Mouse (Mus musculus) c-Kit-positive CD71-positive TER-119-positive erythroid progenitor cells, embryonic 14.5 days (primary cell): ENCODE measurements around the gene Rnf157.
"Not testable (repeated sequence)": the region's sequence is repeated elsewhere in the genome, so short reads cannot be mapped to it uniquely, and the experiment has no call there.

Experiments used
- DNase-seq: peaks from one replicate; pipeline ENCODE4 v3.0.0-alpha.2; 2013; ENCODE audit warnings: low spot score

Rnf157 gene

DNA sequence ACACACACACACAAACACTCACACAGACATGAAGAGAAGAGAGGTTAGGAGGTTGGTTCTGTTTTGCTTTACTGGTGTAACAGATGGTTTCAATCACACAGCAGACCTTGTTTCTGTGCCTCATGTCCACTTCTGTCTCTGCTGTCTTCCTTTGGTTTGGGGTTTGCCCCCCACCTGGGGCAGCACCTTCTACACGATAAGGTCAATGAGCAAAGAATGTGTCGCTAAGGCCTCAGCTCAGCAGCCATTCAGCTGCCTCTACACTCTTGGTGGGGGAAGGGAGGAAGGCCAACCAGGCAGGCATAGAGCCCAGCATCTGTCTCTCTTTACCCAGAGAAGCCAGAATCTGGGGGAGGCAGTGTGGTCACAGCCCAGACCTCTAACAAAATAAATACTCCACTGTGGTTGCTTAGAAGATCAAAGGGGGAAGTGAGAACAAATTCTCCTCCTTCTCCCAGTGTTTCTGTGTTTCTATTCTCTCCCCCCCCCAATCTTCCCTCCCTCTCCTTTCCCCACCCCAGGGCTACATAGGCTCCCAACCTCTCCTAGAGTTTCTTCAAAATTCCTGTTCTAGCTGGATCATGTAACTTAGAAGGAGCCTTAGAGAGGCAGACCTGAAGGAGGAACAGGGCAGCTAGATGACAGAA, 5.5 kb upstream of the Rnf157 start:
- no peak for DNase-seq

DNA sequence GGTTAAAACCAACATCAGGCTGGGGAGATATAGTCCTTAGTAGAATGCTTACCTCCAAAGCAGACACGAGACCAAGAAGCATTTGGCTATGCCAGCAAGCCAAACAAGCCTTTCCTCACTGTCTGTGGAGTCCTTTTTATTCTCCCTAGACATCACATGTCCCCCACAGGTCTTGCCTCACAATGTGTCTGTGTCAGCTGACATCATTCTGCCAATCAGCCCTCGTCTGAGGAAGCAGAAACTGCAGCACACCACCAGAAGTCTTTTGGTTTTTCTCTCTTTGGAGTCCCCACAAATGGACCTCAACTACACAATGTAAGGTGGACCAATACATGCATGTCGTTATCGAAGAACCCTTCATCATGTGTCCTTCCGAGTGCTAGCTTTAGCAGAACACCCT, 4.2 kb upstream of the Rnf157 start:
- DNase-seq, result no peak

DNA sequence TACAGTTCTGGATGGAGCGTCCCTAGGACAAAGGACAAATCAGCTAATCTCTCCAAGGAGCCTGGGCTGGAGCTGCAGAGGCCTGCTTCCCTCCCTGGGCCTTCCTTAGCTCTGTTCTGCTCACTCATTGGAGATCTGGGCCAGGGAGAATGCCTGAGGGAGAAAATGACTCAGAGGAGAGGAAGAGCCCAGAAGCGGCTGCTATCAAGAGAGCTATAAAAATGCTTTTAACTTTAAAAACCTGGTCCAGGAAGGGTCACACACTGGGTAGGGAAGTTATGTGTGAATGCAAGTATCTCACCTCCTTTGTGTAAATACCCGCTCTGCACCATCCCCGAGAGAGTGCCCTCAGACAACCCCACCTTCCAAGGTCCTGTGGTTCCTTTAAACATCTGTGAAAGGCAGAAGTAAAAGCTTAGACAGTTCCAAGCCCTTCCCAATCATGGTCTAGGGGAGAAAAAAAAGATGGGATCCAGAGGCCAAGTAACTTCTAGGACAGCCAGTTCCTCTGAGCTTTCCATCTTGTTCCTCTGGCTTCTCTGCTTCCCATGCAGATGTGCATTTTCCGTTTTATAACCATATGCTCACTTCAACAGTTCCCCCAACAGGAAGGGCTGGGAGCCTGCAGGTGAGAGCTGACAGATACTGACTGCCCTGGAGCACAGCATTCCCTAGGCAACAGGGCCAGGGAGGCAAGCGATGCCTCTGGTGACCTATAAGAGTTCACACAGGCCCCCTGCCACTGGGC, 3.5 kb upstream of the Rnf157 start:
- DNase-seq, result no peak

DNA sequence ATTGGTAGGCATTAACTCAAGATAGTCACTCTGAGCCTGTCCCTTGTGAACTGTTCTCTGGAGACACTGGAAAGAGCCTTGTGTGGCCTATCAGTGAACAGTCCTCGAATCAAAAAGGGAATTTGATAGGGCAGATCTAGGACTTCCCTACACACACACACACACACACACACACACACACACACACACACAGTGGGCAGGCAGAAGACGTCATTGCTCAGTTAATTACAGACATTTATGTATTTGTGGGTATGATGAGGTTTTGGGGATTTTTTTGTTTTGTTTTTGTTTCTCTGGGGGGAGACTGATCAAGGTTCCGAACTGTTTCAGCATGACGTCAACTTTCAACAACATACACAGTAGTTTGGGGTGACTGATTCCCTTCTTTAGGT, 795 bp upstream of the Rnf157 start:
- DNase-seq, result no peak

DNA sequence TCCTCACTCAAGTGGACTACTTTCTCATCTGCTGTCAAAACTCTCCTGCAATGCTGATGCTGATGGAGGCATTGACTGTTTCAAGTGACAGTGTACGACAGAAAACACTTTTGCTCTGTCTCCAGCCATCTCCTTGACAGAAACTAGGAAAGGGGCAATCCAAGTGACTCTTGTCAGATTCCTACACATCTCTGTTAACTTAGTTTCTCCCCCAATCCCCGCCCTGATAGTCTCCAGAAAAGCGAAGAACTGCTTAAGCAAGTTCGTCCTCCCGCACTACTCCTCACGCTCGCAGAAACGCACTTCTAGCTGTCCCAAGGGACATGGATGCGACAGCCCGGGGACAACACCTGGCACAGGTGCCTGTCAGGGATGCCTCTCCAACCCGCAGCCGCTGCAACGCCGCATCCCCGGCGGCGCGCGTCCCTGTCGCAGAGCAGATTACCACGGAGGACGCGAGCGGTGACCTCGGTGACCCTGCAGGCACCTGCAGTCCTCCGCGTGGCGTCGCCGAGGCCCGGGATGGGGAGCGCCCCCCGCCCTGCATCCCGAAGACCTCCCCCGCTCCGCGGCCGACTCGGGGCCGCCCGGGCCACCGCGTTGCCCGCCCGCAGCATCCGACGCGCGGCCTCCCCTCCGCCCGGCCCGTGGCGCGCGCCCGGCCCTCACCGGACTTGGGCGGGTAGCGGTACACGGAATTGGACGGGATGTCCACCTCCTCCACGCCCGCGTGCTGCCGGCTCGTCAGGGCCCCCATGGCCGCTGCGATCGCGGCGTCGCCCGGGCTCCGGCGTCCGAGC, 604 bp downstream of the Rnf157 start:
- DNase-seq, result no peak

DNA sequence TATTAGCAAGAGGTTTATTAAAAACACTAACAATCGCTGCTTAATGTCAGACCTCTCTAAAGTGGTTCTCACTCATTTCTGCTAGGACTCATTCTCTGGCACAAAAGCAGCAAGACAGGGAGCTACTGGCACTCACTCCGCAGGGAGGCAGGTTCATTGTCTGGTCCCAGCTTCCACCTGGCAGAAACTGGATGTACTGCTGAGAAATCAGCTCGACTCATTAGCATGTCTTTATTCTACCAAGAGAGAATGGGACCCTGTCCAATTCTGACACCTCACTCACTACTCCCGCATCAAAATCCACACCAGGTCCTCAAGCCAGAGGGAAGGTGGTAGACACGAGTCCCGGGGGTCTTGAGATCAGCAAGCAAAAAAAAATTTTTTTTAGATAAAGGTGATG, 1.2 kb downstream of the Rnf157 start:
- DNase-seq, result no peak

DNA sequence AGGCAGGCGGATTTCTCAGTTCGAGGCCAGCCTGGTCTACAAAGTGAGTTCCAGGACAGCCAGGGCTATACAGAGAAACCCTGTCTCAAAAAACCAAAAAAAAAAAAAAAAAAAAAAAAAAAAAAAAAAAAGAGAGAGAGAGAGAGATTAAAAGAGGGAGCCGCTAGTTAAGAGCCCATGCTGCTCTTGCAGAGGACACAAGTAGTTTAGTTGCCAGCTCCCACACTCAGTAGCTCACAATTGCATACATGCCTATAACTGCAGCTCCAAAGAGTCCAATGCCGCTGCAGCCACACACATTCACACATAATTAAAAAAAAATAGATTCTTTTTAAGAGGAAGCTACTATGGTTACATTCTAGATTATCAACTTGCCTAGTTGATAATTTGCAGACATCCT, 2.4 kb downstream of the Rnf157 start:
- not testable (repeated sequence) for DNase-seq

DNA sequence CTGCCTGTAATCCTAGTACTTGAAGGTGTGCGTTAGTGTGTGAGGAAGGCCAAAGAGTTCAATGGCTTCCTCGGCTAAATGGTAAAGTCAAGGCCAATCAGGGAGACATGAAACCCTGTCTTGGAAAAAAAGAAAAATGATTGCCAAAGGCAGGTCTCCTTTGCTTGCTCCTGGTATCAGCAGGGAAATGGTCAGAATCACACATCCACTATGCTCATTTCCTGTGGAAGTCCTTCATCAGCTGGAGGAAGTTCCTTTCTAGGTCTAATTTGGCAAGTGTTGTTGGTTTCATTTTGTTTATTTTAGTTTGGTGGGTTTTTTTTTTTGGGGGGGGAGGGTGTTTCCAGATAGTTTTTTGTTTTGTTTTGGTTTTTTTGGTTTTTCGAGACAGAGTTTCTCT, 3.8 kb downstream of the Rnf157 start:
- DNase-seq, result no peak

DNA sequence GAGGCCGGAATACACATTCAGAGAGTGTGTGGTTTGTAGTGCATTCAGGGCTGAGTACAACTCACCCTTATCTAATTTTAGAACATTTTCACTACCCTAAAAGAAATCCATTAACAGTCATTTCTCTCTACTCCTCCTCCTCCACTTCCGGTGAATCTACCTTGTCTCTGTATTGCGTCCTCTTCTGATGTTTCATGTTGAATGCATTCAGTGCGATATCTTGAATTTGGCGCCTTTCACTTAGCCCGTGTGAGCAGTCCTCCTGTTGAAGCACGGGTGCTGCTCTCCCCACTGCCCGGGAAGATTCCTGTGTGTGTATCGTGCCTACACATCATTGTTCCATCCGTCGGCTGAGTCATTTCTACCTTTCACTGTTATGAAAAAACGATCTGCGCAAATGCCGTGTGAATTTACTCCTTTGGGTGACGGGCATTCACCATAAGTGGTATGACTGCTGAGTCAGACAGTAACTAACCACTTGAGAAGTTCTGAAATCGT, 6.6 kb downstream of the Rnf157 start:
- DNase-seq, result no peak

DNA sequence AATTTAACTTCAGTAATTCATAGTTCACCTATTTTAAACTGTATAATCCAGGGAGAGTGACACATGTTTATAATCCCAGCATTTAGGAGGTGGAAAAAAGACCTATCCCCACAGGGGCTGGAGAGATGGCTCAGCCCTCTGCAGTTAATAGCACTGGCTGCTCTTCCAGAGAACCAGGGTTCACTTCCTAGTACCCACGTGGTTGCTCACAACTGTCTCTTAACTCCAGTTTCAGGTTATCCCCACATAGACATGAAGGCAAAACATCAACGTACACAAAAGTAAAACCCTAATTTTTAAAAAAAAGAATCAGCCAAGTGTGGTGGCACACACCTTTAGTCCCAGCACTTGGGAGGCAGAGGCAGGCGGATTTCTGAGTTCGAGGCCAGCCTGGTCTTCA, 7.2 kb downstream of the Rnf157 start:
- no peak for DNase-seq

DNA sequence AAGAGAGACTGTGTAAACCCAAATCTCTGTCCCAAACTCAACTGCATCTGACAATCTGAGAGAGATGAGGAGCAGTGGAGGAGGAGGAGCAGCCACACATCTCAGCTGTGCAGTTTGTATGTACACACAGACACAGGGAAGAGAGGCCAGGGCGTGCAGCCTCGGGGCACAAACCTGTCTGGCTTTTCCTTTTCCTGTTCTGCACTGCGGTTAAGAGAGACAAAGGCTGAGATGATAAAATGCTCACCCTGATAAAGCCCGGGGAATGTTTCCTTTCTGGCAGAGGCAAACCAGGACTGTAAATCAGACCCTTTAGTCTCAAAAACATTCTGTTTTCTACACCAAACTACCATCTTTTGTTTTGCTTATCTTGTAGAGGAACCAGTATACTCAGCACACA, 12.3 kb downstream of the Rnf157 start:
- DNase-seq, result no peak

DNA sequence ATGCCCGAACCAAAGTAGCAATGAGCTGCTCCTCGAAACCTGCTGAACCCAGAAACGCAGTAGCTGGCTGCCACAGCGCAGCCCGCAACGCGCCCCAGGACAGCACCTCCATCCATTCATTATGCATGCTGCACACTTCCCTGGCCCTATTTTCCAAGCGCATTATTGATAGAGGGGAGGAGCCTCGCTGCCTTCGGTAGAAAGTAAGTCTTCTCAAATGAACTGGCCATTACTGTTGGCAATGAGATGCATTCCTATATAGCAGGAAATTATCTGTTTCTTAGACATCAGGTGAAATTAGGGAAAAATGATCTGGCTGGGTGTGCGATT, 14.5 kb downstream of the Rnf157 start:
- DNase-seq, result no peak

DNA sequence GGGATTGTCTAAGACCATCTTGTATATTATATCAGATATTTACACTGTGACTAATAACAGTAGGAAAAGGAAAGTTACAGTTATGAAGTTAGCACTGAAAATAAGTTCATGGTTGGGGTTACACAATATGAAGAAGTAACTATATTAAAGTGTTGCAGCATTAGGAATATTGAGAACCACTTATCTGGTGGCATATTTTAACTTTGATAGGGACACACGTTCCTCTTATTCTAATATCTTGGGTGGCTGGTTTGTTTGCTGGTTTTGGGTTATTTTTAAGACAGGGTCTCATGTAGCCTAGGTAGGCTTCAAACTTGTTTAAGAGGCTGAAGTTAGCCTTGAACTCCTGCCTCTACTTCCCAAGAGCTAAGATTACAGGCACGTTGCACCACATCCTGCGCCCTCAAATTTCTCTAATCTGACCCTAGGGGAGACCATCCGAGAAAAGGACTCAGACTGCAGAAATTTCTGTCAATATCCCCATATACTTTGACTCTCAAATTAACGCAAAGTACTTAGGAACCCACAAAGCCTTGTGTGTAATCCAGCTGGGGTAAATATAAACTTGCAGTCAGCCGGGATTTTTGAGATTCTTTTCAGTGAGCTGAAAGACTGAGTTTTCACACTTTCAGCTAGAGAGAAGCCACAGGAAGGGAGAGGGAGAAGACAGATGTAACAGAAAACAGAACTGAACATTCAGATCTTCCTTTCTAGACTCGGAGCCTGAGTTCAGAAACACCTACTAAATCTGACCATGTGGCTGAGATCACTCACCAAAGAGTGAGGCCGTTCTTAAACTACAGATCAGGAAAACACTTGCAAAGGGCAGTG, 15.1 kb downstream of the Rnf157 start:
- no peak for DNase-seq

DNA sequence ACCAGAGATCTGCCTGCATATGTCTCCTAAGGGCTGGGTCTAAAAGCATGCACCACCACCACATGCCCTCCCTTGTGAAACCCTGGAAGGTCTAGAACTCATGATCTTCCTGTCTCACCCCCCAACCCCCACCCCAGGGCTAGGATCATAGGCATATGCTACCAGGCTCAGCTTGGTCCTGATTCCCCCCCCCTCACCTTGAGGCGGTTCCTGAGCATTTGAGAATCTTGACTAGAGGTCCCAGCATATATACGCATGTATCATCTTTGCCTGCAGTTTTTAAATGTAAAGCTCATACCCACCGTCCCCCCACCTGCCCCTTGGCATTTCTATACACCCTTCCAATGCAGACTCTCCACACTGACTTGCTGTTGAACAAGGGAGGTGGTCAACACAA, 15.9 kb downstream of the Rnf157 start:
- no peak for DNase-seq

DNA sequence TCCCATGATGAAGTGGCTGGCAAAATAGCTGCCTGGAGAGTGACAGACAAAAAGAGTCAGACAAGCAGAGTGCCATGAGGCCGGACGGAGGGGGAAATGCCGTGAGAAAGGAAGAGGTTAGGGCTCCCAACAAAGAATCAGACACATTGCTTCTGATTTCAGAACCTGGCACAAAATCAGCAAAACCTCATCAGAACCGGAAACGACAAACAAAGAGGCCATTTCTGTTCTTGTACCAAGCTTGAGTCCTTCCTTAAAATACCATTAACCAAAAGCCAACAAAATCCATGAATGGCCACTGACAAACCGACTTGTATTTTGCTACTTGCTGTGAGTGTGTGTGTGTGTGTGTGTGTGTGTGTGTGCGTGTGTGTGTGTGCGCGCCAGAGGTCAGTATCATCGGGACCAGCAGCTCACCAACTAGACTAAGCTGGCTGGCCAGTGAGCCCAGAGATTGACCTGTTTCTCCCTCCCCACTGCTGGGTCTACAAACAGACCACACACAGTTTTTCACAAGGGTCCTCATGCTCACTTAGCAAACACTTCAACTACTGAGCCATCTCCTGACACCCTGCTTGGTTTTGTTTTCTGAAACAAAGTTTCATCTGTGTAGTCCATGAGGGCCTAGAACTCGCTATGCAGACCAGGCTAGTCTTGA, 16.4 kb downstream of the Rnf157 start:
- no peak for DNase-seq

DNA sequence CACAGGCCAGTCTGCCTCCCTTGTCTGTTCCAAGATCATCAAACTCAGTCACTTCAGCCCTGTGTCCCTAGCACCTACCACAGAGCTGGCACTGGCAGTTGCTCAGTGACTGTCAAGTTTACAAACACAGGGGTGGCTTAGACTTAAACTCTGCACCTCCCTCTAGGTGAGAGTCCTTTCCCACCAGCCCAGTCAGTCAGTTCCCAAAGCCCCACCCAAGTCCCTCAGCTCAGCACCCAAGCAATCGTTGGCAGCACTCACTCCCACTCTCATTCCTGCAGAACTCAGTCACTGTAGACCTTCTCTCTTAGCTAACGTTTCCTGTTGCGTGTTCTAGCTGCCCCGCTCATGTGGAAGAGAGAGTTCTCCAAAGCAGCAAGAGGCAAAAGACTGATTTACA, 18.1 kb downstream of the Rnf157 start:
- DNase-seq, result no peak

DNA sequence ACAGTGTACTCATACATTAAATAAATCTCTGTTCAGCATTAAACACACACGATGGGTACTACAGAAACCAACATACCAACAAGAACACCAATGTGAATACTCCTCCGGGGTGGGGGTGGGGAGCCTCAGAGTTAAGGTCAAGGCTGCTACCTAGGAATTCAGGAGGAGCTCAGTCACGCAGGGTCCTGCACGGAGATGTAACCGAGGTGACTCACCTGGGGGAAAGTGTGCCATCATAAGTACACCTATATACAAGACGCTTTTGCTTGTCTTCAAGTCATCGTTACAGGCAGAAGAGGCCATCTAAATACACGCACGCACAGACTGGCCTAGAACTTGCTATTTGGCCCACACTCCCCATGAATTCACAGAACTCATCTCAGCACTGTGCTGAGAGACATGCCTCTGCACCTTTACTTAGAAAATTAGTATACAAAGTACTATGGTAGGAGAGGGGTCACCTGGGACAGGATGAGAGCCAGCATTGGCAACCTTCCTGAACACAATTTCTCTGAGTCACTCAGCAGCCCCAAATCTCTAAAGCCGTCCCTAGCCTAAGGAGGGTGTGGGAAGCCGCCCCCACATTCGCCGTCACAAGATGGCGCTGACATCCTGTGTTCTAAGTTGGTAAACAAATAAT, 23.9 kb downstream of the Rnf157 start:
- DNase-seq, result no peak

DNA sequence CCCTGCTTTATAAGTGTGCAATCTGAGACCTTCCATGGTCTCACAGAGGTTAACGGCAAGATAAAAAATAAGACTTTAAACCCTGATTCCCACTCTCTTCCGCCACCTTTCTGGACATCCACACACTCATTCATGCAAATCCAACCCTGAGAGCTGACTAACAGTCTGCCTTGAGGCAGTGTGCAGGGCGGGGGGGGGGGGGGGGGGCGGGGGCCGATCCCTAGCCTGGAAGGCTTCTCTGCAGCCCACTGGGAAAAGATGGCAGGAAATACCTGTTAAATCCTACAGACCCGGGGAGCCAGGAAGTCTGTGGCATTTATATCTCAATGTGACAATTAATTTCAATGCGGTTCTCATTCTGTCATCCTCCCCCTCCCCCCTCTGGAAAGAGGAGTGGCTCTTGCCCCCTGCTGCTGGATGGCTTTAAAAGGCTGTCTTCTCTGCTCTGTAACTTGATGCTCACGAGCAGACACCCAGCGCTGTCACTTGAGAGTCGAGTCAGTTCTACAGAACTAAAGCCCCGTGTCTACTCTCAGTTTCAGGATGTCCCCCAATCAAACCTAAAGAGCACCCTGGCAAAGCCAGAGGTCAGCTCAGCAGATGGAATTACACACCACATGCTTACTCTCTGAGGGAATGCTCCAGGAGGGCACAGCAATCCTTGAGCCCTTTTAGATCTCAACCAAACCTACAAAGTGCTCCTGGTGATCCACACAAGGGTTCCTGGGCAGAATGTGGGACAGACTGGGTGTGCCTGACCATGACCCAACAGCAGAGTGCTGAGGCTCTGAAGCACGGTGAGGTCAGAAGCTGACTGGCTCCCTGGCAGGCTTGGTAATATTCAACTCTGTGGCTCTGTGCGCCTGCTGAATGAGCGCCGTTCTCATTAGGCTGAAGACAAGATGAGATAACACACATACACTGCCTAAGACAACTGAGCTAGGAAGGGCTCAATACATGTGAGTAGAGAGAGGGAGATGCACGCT, 25.5 kb downstream of the Rnf157 start:
- DNase-seq, result no peak

DNA sequence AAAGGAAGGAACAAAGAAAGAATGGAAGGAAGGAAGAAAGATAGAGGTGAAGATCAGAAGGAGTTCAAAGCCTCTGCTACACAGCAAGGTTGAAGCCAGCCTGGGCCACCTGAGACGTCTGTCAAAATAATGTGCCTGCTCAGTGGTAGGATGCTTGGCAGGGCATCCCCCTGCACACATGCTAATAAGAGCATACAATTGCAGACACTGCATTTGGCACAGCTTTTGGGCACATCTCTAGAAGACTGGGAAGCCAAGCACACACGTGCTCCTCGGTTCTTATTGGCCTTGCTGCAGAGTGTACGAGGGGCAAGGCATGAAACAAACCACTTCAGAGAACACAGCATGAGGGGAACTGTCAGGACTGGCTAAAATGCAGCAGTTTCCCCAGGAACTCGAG, 26.8 kb downstream of the Rnf157 start:
- DNase-seq, result no peak

DNA sequence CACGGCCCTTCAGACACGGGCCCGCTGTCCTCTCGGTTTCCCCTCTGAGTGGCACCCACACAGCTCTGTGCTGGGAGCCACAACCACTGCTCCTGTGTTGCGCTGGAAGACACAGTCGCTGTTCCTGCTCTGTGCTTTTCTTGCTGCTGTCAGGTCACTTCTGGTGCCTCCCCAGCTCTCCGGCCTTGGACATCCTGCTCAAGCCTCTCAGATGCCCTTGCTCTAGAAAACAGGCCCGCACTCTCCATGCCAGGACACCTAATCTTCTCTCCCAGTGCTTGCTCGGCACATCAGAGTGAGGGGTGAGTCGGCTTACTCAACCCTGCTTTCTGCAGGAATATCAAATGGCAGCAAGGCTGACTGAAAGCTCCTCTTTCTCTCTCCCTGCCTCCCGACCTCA, 28.7 kb downstream of the Rnf157 start:
- DNase-seq, result no peak
